Mouse (Mus musculus) erythroblast, embryonic 14.5 days (primary cell): Measurements from ENCODE around the gene Iqcd.

Experiments used
- GATA1 ChIP-seq: IDR thresholded peaks from 2 replicates; pipeline ENCODE4 v1.6.1; 2012; ENCODE audit warnings: low read length, inconsistent platforms, mixed read lengths
- TAL1 ChIP-seq: IDR thresholded peaks from 3 replicates; pipeline ENCODE4 v1.6.1; 2012; ENCODE audit warnings: low read length, inconsistent platforms, mixed read lengths

DNA sequence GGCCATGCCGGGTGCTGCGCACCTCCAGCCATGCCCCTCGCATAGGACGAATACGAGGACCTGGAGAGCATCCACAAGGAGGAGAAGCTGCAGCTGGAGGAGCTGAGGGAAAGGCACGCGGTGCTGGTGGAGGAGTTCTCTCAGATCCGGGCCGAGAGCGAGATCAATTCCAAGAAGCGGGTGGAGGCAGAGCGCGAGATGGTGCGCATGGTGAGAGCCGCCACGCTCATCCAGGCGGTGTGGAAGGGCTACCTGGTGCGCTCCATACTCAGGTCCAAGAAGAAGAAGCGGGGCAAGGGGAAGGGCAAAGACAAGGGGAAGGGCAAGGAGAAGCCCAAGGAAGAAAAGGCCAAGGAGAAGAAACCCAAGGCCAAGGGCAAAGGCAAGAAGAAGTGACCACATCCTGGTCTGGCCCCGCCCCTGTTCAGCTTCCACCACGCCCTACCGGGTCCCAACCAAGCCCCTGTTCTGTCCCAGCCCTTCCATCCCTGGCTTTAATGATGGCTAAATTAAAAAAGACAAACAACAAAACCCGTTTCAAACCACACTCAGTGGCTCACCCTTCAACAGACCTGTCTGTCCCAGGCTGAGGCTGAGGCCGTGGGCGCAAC is 17.9 kb downstream of the Iqcd start:
- TF ChIP-seq TAL1 = no peak
- TF ChIP-seq GATA1 = no peak
